Comparison of ENCODE assay signal across 8 mouse cellular contexts in genomic region chr2:131037226-131037990, GRCm38 (mm10). TPM values are rescaled to one million over a fixed set of nuclear protein-coding genes. Genes with fewer than 3 reads are reported as not detected.
DNase-seq lines count a peak whose midpoint lies in the region; ATAC-seq and TF ChIP-seq lines count a peak whose summit lies in the region.

No protein-coding gene starts in this region.

- H3K4me1 ChIP-seq in heart, adult 2 months (ENCODE audit: control insufficient read depth, insufficient read depth, low read length) = peaks cover 1% of the 10 kb centered on the region; the same call in 1 of the 2 replicates
- H3K4me1 ChIP-seq in heart, embryonic 12.5 days (replicated peaks) = peaks cover 18% of the 10 kb centered on the region
- peaks cover 22% of the 10 kb centered on the region for H3K4me1 ChIP-seq in hindbrain, embryonic 13.5 days (replicated peaks)
- H3K4me1 ChIP-seq in forebrain, postnatal 0 days (ENCODE audit: insufficient read depth) = peaks cover 7% of the 10 kb centered on the region; the same call in 1 of the 2 replicates

- no peak for ATAC-seq in heart, embryonic 12.5 days (ENCODE audit: insufficient number of reproducible peaks, low FRiP score)
- ATAC-seq in hindbrain, embryonic 13.5 days (ENCODE audit: low FRiP score) = no peak
- ATAC-seq in forebrain, postnatal 0 days = no peak

- no peaks in the 10 kb centered on the region for H3K36me3 ChIP-seq in heart, adult 2 months (ENCODE audit: control insufficient read depth, insufficient read depth, low read length)
- H3K36me3 ChIP-seq in heart, embryonic 12.5 days = no peaks in the 10 kb centered on the region
- H3K36me3 ChIP-seq in hindbrain, embryonic 13.5 days = no peaks in the 10 kb centered on the region
- H3K36me3 ChIP-seq in forebrain, postnatal 0 days (ENCODE audit: insufficient read depth) = no peaks in the 10 kb centered on the region

- no peak overlapping the region for H3K9ac ChIP-seq in heart, adult 2 months (ENCODE audit: low read depth, low read length)
- H3K9ac ChIP-seq in heart, embryonic 12.5 days = no peak overlapping the region
- H3K9ac ChIP-seq in hindbrain, embryonic 13.5 days = no peak overlapping the region
- no peak overlapping the region for H3K9ac ChIP-seq in forebrain, postnatal 0 days

- WGBS in heart, adult 2 months = 20% methylated on average over 17 of the region's 17 CpGs
- 38% methylated on average over 17 of the region's 17 CpGs for WGBS in heart, embryonic 12.5 days
- WGBS in hindbrain, embryonic 13.5 days = 69% methylated on average over 17 of the region's 17 CpGs
- WGBS in forebrain, postnatal 0 days = 51% methylated on average over 17 of the region's 17 CpGs

- no peak overlapping the region for H3K27ac ChIP-seq in heart, adult 2 months
- no peak overlapping the region for H3K27ac ChIP-seq in heart, embryonic 12.5 days (ENCODE audit: poor library complexity, severe bottlenecking)
- H3K27ac ChIP-seq in hindbrain, embryonic 13.5 days = no peak overlapping the region
- no peak overlapping the region for H3K27ac ChIP-seq in forebrain, postnatal 0 days (ENCODE audit: low read depth, low read length)

- 0 out of 2 replicates have a peak, but pooled peaks cover 3% of the 10 kb centered on the region for H3K9me3 ChIP-seq in heart, embryonic 12.5 days (replicated peaks)
- 0 out of 2 replicates have a peak, but pooled peaks cover 8% of the 10 kb centered on the region for H3K9me3 ChIP-seq in hindbrain, embryonic 13.5 days
- 0 out of 2 replicates have a peak, but pooled peaks cover 3% of the 10 kb centered on the region for H3K9me3 ChIP-seq in forebrain, postnatal 0 days (ENCODE audit: low read length)

- intact Hi-C loops in heart, adult 2 months (cut with DNase I) = no loop called here

- no peaks in the 10 kb centered on the region for H3K79me2 ChIP-seq in heart, adult 2 months (replicated peaks; ENCODE audit: control insufficient read depth, insufficient read depth, low read length)

- TF ChIP-seq POLR2A in heart, adult 2 months (IDR thresholded peaks at IDR 0.05; ENCODE audit: insufficient read depth, low read depth, low read length) = no peak
- no peak for TF ChIP-seq POLR2A in brain, embryonic 14.5 days (IDR thresholded peaks at IDR 0.05; ENCODE audit: borderline replicate concordance, extremely low read depth, insufficient read depth, insufficient read length, poor library complexity, severe bottlenecking)

- no peak for TF ChIP-seq CTCF in heart, adult 2 months (IDR thresholded peaks at IDR 0.05)
- no peak for TF ChIP-seq CTCF in brain, embryonic 14.5 days (IDR thresholded peaks at IDR 0.05; ENCODE audit: borderline replicate concordance, extremely low read depth, insufficient read depth, insufficient read length)
- TF ChIP-seq CTCF in forebrain, postnatal 0 days (IDR thresholded peaks at IDR 0.05; ENCODE audit: low read depth) = no peak

- no peak overlapping the region for H3K4me3 ChIP-seq in heart, adult 2 months
- no peak overlapping the region for H3K4me3 ChIP-seq in heart, embryonic 12.5 days
- H3K4me3 ChIP-seq in hindbrain, embryonic 13.5 days = no peak overlapping the region
- H3K4me3 ChIP-seq in forebrain, postnatal 0 days (ENCODE audit: low read depth, low read length) = no peak overlapping the region

- TF ChIP-seq EP300 in heart, adult 2 months (IDR thresholded peaks at IDR 0.05; ENCODE audit: insufficient read depth, low read depth, low read length) = no peak

- peaks cover 6% of the 10 kb centered on the region for H3K27me3 ChIP-seq in heart, adult 2 months (ENCODE audit: control insufficient read depth, insufficient read depth, low read length)
- H3K27me3 ChIP-seq in heart, embryonic 12.5 days (replicated peaks) = peaks cover 46% of the 10 kb centered on the region
- peaks cover 34% of the 10 kb centered on the region for H3K27me3 ChIP-seq in hindbrain, embryonic 13.5 days
- H3K27me3 ChIP-seq in forebrain, postnatal 0 days (ENCODE audit: insufficient read depth, low read length) = 0 out of 2 replicates have a peak, but pooled peaks cover under 1% of the 10 kb centered on the region

- DNase-seq in heart, adult 2 months = peak; percentile 62 to 76
- DNase-seq in brain, embryonic 14.5 days (ENCODE audit: low read depth) = peak; percentile 28
- peak; percentile 31 to 37 for DNase-seq in kidney, adult 8-10 months
- DNase-seq in lung, postnatal 10 days = peak; percentile 57
- DNase-seq in B cell, adult 2 months = no peak
- no peak for DNase-seq in forebrain, postnatal 0 days

- H3K4me2 ChIP-seq in heart, embryonic 12.5 days = no peak overlapping the region
- no peak overlapping the region for H3K4me2 ChIP-seq in hindbrain, embryonic 13.5 days
- H3K4me2 ChIP-seq in forebrain, postnatal 0 days (ENCODE audit: low read depth) = no peak overlapping the region

RNA-seq across cellular contexts. Expression of gene Gfra4, which starts 5.5 kb away (rescaled TPM):
- 1 to 10 TPM; 7.2 to 8.4 TPM for total RNA-seq in heart, adult 2 months (2021)
- polyA plus RNA-seq in heart, adult 2 months (2012; rRNA removed) = 21.3 TPM in 2 replicates
- 3.3 and 3.8 TPM in 2 replicates for polyA plus RNA-seq in heart, embryonic 12.5 days (2016; fragmentation: Nextera tagmentation; extraction: Ambion mirVana)
- polyA plus RNA-seq in brain, embryonic 14.5 days (2012; rRNA removed) = 43.7 and 54.0 TPM in 2 replicates
- polyA plus RNA-seq in hindbrain, embryonic 13.5 days (2015; fragmentation: Nextera tagmentation; extraction: Ambion mirVana) = 26.7 and 28.7 TPM in 2 replicates
- total RNA-seq in forebrain, postnatal 0 days (2014; rRNA removed) = 39.8 and 52.0 TPM in 2 replicates
- polyA plus RNA-seq in forebrain, postnatal 0 days (2015; fragmentation: Nextera tagmentation; extraction: Ambion mirVana) = 53.7 and 61.9 TPM in 2 replicates

RNA-seq across cellular contexts. Expression of gene Adam33, which starts 26.2 kb away (rescaled TPM):
- 1 to 10 TPM in 1 of 2 experiments, under 1 TPM in 1; 0.73 to 1.6 TPM for total RNA-seq in heart, adult 2 months (2021)
- 7.1 and 10.0 TPM in 2 replicates for polyA plus RNA-seq in heart, adult 2 months (2012; rRNA removed)
- 9.8 and 12.0 TPM in 2 replicates for polyA plus RNA-seq in heart, embryonic 12.5 days (2016; fragmentation: Nextera tagmentation; extraction: Ambion mirVana)
- polyA plus RNA-seq in brain, embryonic 14.5 days (2012; rRNA removed) = 4.9 and 5.4 TPM in 2 replicates
- 0.70 and 0.91 TPM in 2 replicates for polyA plus RNA-seq in hindbrain, embryonic 13.5 days (2015; fragmentation: Nextera tagmentation; extraction: Ambion mirVana)
- total RNA-seq in forebrain, postnatal 0 days (2014; rRNA removed) = 0.77 and 3.1 TPM in 2 replicates
- 0.82 and 0.85 TPM in 2 replicates for polyA plus RNA-seq in forebrain, postnatal 0 days (2015; fragmentation: Nextera tagmentation; extraction: Ambion mirVana)

RNA-seq across cellular contexts. Expression of gene Siglec1, which starts 49.2 kb away (rescaled TPM):
- total RNA-seq in heart, adult 2 months (2021) = 1 to 10 TPM; 2.1 to 2.5 TPM
- polyA plus RNA-seq in heart, adult 2 months (2012; rRNA removed) = 3.1 and 3.3 TPM in 2 replicates
- polyA plus RNA-seq in heart, embryonic 12.5 days (2016; fragmentation: Nextera tagmentation; extraction: Ambion mirVana) = 0.08 and 0.14 TPM in 2 replicates
- 0.35 and 0.52 TPM in 2 replicates for polyA plus RNA-seq in brain, embryonic 14.5 days (2012; rRNA removed)
- polyA plus RNA-seq in hindbrain, embryonic 13.5 days (2015; fragmentation: Nextera tagmentation; extraction: Ambion mirVana) = 0.18 and 0.23 TPM in 2 replicates
- total RNA-seq in forebrain, postnatal 0 days (2014; rRNA removed) = 0.62 and 1.7 TPM in 2 replicates
- polyA plus RNA-seq in forebrain, postnatal 0 days (2015; fragmentation: Nextera tagmentation; extraction: Ambion mirVana) = 0.18 and 0.19 TPM in 2 replicates

Comparison
In these comparisons a context has a peak if more than half of its experiments do, and no peak if none do; other contexts are left out.
1. DNase-seq: peak in heart, adult 2 months (2 of 2), brain, embryonic 14.5 days (single experiment), kidney, adult 8-10 months (2 of 2) and lung, postnatal 10 days (single experiment); none in B cell, adult 2 months (0 of 2) and forebrain, postnatal 0 days (single experiment).